Mouse (Mus musculus) forebrain, embryonic 16.5 days (tissue): ENCODE results near the gene Retreg2. TPM values are rescaled to one million over a fixed set of nuclear protein-coding genes. Genes with fewer than 3 reads are reported as not detected.

Source experiments
- ATAC-seq: fragments of 200-750 bp; cut with Nextera tagmentation; 2 replicates; pipeline ENCODE4 v1.8.0; 2017; ENCODE audit warnings: mild to moderate bottlenecking, moderate library complexity
- H3K27ac ChIP-seq: fragments of 300-500 bp; sonication (generic); 2 replicates; pipeline ENCODE4 v1.5.1; 2014; ENCODE audit warnings: low read length, control low read depth
- H3K27me3 ChIP-seq: fragments of 300-500 bp; sonication (generic); replicated peaks from 2 replicates; pipeline ENCODE4 v1.6.1; 2014; ENCODE audit warnings: low read length; ENCODE audit not compliant: control insufficient read depth, insufficient read depth
- H3K36me3 ChIP-seq: fragments of 300-500 bp; sonication (generic); 2 replicates; pipeline ENCODE4 v1.6.1; 2014; ENCODE audit not compliant: control insufficient read depth, insufficient read depth
- H3K4me1 ChIP-seq: fragments of 300-500 bp; sonication (generic); replicated peaks from 2 replicates; pipeline ENCODE4 v1.6.1; 2014; ENCODE audit warnings: low read length; ENCODE audit not compliant: control insufficient read depth, insufficient read depth
- H3K4me2 ChIP-seq: fragments of 300-500 bp; sonication (generic); 2 replicates; pipeline ENCODE4 v1.6.1; 2014; ENCODE audit warnings: mild to moderate bottlenecking, low read length, control low read depth
- H3K4me3 ChIP-seq: fragments of 300-500 bp; sonication (generic); replicated peaks from 2 replicates; pipeline ENCODE4 v1.5.1; 2014; ENCODE audit warnings: mild to moderate bottlenecking, low read length, control low read depth
- H3K9ac ChIP-seq: fragments of 300-500 bp; sonication (generic); replicated peaks from 2 replicates; pipeline ENCODE4 v1.6.1; 2014; ENCODE audit warnings: low read depth, low read length, control low read depth
- H3K9me3 ChIP-seq: fragments of 300-500 bp; sonication (generic); 2 replicates; pipeline ENCODE4 v1.6.1; 2016; ENCODE audit warnings: low read length; ENCODE audit not compliant: control insufficient read depth
- WGBS: fragments of 180-500 bp; shearing (Covaris S2); extraction: QIAGEN DNeasy Blood & Tissue Kit; methylation state at CpG from one replicate; pipeline ENCODE4 v1.1.7; 2014; 5-methylcytosine and 5-hydroxymethylcytosine counted together
- polyA plus RNA-seq: library from polyadenylated mRNA; unstranded; fragments of >200 nt; fragmentation: Nextera tagmentation; extraction: Ambion mirVana; gene quantifications from 2 replicates; pipeline ENCODE4 v1.2.1, GENCODE M21; 2015

Retreg2 gene
- polyA plus RNA-seq, 1 experiment from 2014 or later, result 102 TPM

DNA sequence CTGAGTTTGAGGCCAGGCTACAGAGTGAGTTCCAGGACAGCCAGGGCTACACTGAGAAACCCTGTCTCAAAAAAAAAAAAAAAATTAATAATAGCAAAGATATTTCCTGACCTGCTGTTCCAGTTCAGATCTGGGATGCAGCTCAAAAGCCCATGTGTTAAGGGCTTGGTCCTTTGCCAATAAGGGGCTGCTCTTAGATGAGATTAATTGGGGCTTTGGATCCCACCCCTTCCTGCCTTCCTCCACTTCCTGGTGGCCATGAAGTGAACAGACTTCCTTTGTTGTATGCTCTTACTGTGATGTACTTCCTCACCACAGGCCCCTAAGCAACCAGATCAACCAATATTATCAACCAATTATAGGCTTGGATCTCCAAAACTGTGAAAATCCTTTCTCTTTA is 44.5 kb downstream of the Retreg2 start:
- Histone ChIP-seq H3K9me3 (no peaks in the 10 kb centered on the region), H3K9ac (no peak overlapping the region), H3K4me2 (no peak overlapping the region), H3K36me3 (peaks cover 29% of the 10 kb centered on the region), H3K27ac (no peak overlapping the region), H3K4me3 (no peak overlapping the region), H3K27me3 (no peaks in the 10 kb centered on the region), H3K4me1 (peaks cover 12% of the 10 kb centered on the region)
- ATAC-seq, result no peak

DNA sequence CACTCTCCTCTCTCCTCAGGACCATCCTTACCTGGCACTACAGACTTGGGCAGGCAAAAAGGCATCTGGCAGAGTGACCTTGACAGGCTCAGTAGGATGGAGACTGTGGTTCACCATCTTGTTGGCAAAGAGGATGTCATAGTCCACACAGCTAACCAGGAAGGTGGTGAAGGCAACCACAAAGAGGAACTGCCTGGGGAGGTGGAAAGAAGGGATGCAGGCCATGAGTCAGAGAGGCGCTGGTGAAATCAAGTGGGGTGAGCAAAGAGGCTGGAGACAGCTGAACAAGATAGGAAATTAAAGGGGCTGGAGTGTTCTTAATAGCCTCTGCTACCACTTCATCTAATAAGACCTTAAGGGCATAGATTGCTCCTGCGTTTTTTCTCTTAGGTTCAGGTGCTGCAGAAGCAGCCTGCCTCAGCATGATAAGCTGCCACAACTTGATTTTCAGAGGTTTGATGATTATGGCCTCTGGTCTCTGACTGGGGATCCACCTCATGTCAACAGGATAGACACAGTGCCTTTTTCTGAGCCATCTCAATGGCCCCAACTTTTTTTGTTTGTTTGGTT is 45.4 kb downstream of the Retreg2 start:
- ATAC-seq, result no peak
- H3K27me3 ChIP-seq, result no peaks in the 10 kb centered on the region
- H3K4me1 ChIP-seq, result peaks cover 13% of the 10 kb centered on the region
- no peak overlapping the region for H3K4me3 ChIP-seq
- no peak overlapping the region for H3K4me2 ChIP-seq
- no peak overlapping the region for H3K27ac ChIP-seq
- no peak overlapping the region for H3K9ac ChIP-seq
- H3K9me3 ChIP-seq, result no peaks in the 10 kb centered on the region
- 89% methylated on average over 2 of the region's 2 CpGs for WGBS
- H3K36me3 ChIP-seq, result peaks cover 23% of the 10 kb centered on the region

DNA sequence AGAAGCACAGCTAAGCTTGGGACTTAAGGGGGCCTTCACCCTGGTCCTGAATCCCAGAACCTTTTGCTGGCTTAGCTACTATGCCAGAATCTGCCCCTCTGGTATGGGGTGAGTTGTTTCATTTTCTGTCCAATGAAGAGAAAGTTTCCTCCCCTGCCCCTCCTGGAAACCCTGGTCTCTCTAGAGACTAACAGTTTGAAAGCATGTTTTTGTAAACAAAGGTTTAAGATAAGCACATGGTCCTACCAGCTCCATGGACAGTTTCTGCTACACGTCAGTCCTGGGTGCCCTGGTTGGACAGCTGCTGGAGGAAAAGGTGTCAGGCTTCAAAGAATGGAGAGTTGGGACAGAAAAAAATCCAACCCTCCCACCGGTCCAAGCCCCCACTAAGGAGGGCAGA is 48.0 kb downstream of the Retreg2 start:
- H3K9ac ChIP-seq, result no peak overlapping the region

DNA sequence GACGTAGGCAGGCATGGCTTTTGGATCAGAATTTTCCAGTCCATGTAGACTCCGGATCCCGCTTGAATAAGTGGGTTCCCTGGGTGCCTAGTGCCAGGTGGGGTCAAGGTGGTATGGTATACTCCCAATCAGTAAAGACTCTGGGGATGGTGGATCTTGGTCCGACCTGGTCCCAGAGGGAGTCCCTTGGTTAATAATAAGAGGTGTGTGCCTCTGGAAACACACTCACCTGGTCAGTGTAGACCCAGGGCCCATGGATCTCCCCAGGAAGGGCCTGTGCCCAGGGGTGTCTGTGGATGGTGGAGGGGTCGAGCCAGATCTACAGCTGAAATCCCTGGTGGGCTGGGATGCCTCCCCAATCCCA is 48.7 kb downstream of the Retreg2 start:
- peak overlapping the region; percentile 87 for H3K27ac ChIP-seq

More for the DNA sequence above, 48.0 kb downstream of the Retreg2 start:
- Histone ChIP-seq H3K36me3 (peaks cover 12% of the 10 kb centered on the region), H3K4me2 (peak overlapping the region; percentile 70), H3K4me3 (no peak overlapping the region), H3K4me1 (peaks cover 19% of the 10 kb centered on the region), H3K9me3 (no peaks in the 10 kb centered on the region), H3K27me3 (no peaks in the 10 kb centered on the region), H3K27ac (no peak overlapping the region)
- ATAC-seq, result no peak
- WGBS, result 80% methylated on average over 2 of the region's 2 CpGs

DNA sequence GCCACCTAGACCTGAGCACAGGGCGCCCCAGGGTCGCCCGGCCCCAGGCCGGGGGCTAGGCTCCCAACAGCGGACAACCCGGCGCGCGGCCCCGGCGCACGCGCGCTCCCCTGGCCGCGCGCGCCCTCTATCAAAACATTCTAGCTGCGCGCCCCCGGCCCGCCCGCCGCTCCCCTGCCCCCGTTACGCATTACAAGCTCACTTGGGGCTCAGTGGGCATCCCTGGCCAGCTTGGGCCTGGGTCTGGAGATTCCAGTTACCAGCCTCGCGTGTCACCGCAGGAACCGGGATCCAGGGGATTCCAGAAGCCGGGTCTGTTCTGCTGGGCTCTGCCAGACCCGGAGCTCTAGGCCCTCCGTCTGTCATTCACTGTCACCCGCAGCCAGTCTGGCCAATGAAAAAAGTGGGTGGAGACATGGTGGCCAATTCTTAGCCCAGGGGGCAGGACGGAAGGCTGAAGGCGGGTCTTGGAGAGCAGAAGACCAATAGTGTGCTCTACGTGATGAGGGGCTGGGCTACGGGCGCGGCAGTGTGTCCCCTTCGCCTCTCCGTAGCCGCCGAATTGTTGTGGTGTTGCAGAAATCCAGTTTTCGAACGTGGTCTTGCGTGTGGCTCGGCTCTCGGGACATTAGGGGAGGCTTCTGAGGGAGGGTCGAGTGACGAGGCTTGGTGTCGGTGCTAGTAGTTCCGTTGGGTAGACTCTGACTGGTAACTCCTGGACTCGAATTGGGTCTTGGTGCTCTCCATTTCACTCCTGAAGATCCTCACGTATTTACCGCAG is 49.2 kb downstream of the Retreg2 start, which contains the start of the genes Ankzf1 and Atg9a:
Ankzf1 (plus strand) TSS at position 530 of the 781 bp plus-strand sequence.
Atg9a (minus strand) TSS at position 575 of the 781 bp plus-strand sequence.
- H3K27ac ChIP-seq, result peak within 1 kb of the TSS; percentile 87
- no peaks in the 10 kb centered on the region for H3K9me3 ChIP-seq
- peak within 1 kb of the TSS; percentile 95 for H3K4me2 ChIP-seq
- no peaks in the 10 kb centered on the region for H3K27me3 ChIP-seq
- H3K4me3 ChIP-seq, result peak within 1 kb of the TSS; percentile 62
- H3K4me1 ChIP-seq, result peaks cover 19% of the 10 kb centered on the region
- WGBS, result under 1% methylated on average over 56 of the region's 56 CpGs
- peak; percentile 100 for ATAC-seq
- H3K36me3 ChIP-seq, result peaks cover 5% of the 10 kb centered on the region
- H3K9ac ChIP-seq, result peak within 1 kb of the TSS; percentile 79

More for the DNA sequence above, 48.7 kb downstream of the Retreg2 start:
- Histone ChIP-seq H3K27me3 (no peaks in the 10 kb centered on the region), H3K9ac (peak overlapping the region; percentile 74), H3K36me3 (peaks cover 8% of the 10 kb centered on the region), H3K4me3 (peak overlapping the region; percentile 62), H3K4me2 (peak overlapping the region; percentile 70), H3K9me3 (no peaks in the 10 kb centered on the region), H3K4me1 (peaks cover 19% of the 10 kb centered on the region)
- WGBS, result 43% methylated on average over 5 of the region's 5 CpGs
- no peak for ATAC-seq

DNA sequence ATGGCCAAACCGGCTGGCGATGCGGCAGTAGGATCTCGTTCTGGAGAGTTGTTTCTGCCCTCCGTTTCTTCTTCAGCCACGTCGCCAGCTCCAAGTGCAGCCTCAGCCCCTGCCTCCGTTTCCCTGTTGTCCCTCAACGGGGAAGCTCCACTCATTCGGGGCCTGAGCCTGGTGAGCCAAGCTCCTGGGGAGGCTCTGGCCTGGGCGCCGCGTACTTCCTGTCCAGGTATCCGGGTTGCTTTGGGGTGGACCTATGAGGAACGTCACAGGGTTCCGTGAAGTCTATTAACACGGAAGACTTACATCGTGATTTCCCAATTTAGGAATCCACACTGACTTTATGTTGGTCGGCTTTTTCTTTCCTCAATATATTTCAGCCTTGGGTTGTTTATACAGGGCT is 49.9 kb downstream of the Retreg2 start:
- H3K4me1 ChIP-seq, result peaks cover 19% of the 10 kb centered on the region
- H3K9me3 ChIP-seq, result no peaks in the 10 kb centered on the region
- no peak for ATAC-seq
- H3K27me3 ChIP-seq, result no peaks in the 10 kb centered on the region
- peak overlapping the region; percentile 81 for H3K27ac ChIP-seq
- peak overlapping the region; percentile 79 for H3K9ac ChIP-seq
- WGBS, result under 1% methylated on average over 19 of the region's 19 CpGs
- H3K36me3 ChIP-seq, result peaks cover 7% of the 10 kb centered on the region
- peak overlapping the region; percentile 95 for H3K4me2 ChIP-seq
- peak overlapping the region; percentile 62 for H3K4me3 ChIP-seq

Other genes starting within 250 kb of the Retreg2 start
- not detected in 2 replicates for gene Cryba2, start 249.6 kb upstream of the Retreg2 start, polyA plus RNA-seq
- 0.39 and 0.45 TPM in 2 replicates for gene Cfap65, start 207.2 kb upstream of the Retreg2 start, polyA plus RNA-seq
- gene Ihh, start 191.1 kb upstream of the Retreg2 start, polyA plus RNA-seq, result 0.16 TPM in 2 replicates
- gene Nhej1, start 17.6 kb upstream of the Retreg2 start, polyA plus RNA-seq, result 6.6 and 8.2 TPM in 2 replicates
- gene Slc23a3, start 8.9 kb upstream of the Retreg2 start, polyA plus RNA-seq, result not detected in 2 replicates
- 57.1 and 58.5 TPM in 2 replicates for gene Cnppd1, start 67 bp upstream of the Retreg2 start, polyA plus RNA-seq
- gene Zfand2b, start 25.9 kb downstream of the Retreg2 start, polyA plus RNA-seq, result 41.9 and 47.2 TPM in 2 replicates
- gene Abcb6, start 37.6 kb downstream of the Retreg2 start, polyA plus RNA-seq, result 44.0 and 51.9 TPM in 2 replicates
- gene Ankzf1, start 49.4 kb downstream of the Retreg2 start, polyA plus RNA-seq, result 27.2 and 32.7 TPM in 2 replicates
- gene Atg9a, start 49.4 kb downstream of the Retreg2 start, polyA plus RNA-seq, result 46.4 and 48.8 TPM in 2 replicates
- gene Glb1l, start 68.0 kb downstream of the Retreg2 start, polyA plus RNA-seq, result 20.7 and 22.0 TPM in 2 replicates
- 130 and 151 TPM in 2 replicates for gene Stk16, start 68.1 kb downstream of the Retreg2 start, polyA plus RNA-seq
- 18.6 and 18.7 TPM in 2 replicates for gene Tuba4a, start 77.1 kb downstream of the Retreg2 start, polyA plus RNA-seq
- gene A630095N17Rik, start 89.3 kb downstream of the Retreg2 start, polyA plus RNA-seq, result not detected in 2 replicates
- gene Dnajb2, start 93.6 kb downstream of the Retreg2 start, polyA plus RNA-seq, result 51.5 and 59.3 TPM in 2 replicates
- 6.1 and 10.7 TPM in 2 replicates for gene Ptprn, start 121.7 kb downstream of the Retreg2 start, polyA plus RNA-seq
- 29.3 and 76.1 TPM in 2 replicates for gene Resp18, start 135.6 kb downstream of the Retreg2 start, polyA plus RNA-seq
- 146 and 150 TPM in 2 replicates for gene Dnpep, start 175.2 kb downstream of the Retreg2 start, polyA plus RNA-seq
- gene Des, start 217.6 kb downstream of the Retreg2 start, polyA plus RNA-seq, result 1.2 and 1.5 TPM in 2 replicates
- gene Speg, start 232.5 kb downstream of the Retreg2 start, polyA plus RNA-seq, result 10.7 and 12.9 TPM in 2 replicates